Mouse (Mus musculus) neutrophil, adult 5-6 weeks (primary cell): Measurements from ENCODE around the gene Bmpr1a. TPM values are rescaled to one million over a fixed set of nuclear protein-coding genes. Genes with fewer than 3 reads are reported as not detected.
"Not testable (repeated sequence)": the region's sequence is repeated elsewhere in the genome, so short reads cannot be mapped to it uniquely, and the experiment has no call there.

Source experiments
- ATAC-seq: fragments of 151-379, 151-347 bp; 2 replicates; pipeline ENCODE4 v1.8.0; 2017; ENCODE audit warnings: mild to moderate bottlenecking, moderate TSS enrichment; ENCODE audit not compliant: insufficient number of reproducible peaks, poor library complexity, low FRiP score, severe bottlenecking; ENCODE audit errors: extremely low read depth
- total RNA-seq: library from RNA; stranded (forward); fragments of 200-1000 nt; gene quantifications from 2 replicates; pipeline ENCODE4 v1.2.3, GENCODE M21; 2017

The Bmpr1a gene
- total RNA-seq, 1 experiment from 2014 or later, result 5.9 TPM

DNA sequence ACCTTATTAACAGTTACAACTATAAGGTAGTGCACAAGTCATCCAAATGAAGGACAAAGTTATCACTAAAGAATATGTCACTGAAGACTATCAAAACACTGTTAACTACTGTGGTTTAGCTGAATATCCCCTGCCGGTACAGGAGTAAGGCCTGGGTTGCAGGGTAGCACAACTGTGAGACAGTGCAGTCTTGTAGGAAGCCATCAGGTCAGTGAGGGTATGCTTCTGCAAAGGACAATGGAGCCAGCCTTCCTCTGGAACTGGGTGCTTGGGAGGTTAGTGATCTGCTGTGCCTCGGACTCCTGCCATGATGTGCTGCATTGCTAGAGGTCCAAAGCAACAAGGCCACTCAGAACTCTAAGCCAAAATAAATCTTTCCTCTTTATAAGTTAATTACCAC lies 43.8 kb downstream of the Bmpr1a start:
- no peak for ATAC-seq

DNA sequence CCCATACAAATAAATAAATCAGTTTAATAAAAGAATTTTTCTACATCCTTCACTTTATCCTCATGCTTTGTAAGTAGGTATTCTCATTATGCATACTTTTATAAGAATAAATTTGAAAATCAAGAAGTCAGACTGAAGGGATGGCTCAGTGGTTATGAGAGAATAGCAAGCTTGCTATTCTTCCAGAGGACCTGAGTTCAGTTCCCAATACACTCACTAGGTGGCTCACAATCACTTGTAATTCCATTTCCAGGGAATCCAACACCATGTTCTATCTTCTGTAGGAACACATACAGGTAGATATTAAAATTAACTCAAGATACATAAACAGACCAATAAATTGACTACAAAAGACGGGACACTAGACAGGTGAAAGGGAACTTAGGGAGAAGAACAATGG lies 44.3 kb downstream of the Bmpr1a start:
- ATAC-seq, result no peak

DNA sequence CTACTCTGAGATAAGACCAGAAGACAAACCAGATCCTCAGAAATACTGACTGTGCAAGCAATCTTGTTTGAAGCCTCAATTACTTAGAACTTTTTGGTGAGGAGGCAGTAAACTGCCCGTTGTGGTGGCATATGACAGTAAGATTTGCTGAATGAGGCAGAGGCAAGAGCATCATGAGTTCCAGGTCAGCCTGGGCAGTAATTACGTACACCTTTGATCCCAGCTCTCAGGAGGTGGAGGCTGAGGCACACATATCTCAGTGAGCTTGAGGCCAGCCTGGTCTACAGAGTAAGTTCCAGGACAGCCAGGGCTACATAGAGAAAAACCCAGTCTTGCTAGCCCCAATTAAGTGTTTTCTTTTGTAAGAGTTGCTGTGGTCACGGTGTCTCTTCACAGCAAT lies 48.9 kb downstream of the Bmpr1a start:
- ATAC-seq, result no peak

DNA sequence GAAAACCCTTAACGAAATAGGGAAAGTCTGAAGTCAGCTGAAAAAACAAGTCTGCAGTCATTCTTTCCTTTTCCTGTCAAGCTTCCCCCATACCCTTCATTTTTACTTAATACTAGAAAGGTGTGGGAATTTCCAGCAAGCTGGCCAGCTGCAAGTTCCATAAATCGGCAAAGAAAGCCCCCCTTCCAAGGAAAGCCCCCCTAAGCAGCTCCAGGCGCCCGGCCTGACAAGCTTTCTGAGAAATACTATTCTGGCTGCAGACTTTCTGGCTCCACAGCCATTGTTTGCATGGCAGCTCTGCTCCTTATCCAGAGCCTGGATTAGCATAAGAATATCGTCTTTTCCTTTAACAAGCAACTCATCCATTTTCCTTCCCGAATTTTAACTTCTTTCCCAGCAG lies 49.5 kb downstream of the Bmpr1a start:
- ATAC-seq, result no peak

DNA sequence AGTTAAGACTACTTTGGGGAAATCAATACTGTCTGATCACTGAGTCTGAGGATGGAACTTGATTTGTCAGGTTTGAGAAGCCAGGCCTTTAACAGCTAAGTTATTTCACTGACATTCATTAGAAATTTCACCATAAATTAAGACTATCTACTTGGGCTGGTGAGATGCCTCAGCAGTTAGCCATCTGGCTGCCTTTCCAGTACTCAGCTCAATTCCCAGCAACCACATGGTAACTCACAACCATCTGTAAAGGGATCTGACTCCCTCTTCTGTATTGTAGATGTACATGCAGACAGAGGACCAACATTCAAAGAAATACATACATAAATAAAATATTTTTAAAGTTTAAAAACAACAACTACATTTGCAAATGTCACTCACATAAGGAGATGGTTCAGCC lies 51.3 kb downstream of the Bmpr1a start:
- no peak for ATAC-seq

DNA sequence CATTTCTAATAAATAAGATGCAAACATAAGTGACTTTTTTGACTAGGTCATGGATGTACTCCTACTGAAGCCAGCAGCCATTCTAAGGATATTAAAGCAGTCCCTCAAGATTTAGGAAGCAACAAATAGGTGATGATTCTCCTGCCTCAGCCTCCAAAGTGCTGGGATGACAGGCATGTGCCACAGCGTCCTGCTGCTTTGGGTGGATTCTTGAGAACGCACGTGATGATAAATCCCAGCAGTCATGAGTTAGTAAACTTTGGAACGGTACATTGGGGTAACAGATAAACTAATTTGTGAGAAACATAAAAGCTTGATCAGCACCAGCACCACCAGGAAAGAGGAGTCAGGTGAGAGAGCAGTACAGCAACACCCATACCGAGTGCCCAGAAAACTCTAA lies 52.7 kb downstream of the Bmpr1a start:
- no peak for ATAC-seq

DNA sequence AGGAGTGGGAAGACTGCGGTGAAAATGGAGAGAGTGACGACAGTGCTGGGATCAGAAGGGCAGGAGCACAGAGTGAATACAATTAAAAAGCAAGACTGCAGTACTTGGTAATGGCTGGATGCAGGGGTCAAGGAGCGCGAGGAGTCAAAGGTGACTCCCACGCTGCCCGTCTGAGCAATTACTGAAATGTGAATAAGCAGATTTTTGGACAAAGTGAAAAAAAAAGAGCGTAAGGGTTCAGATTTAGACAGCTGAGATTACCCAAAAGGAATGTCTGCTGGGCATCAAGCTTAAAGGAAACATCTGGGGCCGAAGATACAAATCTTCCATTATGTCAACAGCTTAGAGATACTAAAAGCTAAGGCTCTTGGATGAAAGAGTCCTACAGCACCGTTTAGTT lies 53.3 kb downstream of the Bmpr1a start:
- no peak for ATAC-seq

DNA sequence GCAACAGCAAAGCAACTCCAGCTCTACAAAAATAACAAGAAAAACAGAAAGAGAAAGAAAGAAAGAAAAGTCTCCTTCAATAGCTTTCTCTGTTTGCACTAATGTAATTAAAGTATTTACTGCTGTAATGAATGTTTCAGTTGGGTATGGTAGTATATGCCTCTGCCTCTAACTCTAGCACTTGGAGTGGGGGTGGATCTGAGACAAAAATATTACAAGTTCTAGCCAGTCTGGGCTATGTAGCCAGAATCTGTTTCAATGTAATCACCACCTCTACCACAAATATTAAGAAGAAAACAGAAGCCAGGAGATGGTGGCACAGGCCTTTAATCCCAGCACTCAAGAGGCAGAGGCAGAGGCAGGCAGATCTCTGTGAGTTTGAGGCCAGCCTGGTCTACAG lies 54.7 kb downstream of the Bmpr1a start:
- ATAC-seq, result no peak

DNA sequence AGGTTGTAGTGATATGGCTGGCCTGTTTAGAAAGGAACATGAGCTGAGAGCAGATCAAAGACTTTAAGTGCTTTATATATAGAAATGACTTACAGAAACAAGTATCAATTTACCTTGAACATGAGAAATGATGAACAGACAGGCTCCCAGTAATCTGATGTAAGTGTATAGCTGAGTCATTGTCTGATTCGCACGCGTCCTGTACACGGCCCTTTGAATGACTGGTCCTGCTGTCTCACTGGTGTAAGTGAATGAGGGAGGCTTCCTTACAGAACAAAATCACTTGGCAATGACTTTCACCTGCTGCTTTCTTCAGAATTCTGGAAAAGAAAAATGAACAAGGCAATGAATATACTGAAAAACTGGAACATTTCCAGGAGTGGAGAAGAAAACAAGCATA lies 55.5 kb downstream of the Bmpr1a start:
- no peak for ATAC-seq

DNA sequence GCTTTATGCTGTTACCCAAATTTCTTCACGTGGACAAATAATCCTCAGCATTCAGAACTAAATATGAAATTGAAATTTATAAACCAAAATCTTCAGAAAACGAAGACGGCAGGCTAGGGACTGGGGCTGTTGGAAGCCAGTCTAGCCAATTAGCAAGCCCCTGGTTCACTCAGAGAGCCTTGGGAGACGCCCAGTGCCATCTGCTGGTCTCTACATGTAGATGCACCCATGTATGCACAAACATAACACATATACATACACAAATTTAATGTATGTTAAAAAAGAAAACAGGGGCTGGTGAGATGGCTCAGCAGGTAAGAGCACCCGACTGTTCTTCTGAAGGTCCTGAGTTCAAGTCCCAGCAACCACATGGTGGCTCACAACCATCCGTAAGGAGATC lies 56.5 kb downstream of the Bmpr1a start:
- ATAC-seq, result no peak

DNA sequence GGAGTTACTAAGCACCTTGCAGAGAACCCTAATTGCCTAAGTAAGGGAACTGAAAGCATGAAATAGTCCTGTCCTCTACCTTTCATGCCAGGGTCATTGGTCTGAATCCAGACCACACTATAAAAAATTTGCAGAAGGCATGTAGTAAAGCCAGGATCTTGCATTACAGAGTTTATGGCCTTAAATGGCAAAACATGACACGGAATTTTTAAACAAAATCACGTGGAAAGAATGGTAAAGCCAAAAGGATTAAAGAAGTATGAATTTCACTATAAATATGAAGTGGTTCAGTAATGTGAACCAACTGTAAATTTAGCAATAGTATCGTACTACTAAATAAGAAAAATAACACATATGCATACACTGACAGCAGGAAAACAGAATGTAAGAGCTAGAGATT lies 57.8 kb downstream of the Bmpr1a start:
- no peak for ATAC-seq

DNA sequence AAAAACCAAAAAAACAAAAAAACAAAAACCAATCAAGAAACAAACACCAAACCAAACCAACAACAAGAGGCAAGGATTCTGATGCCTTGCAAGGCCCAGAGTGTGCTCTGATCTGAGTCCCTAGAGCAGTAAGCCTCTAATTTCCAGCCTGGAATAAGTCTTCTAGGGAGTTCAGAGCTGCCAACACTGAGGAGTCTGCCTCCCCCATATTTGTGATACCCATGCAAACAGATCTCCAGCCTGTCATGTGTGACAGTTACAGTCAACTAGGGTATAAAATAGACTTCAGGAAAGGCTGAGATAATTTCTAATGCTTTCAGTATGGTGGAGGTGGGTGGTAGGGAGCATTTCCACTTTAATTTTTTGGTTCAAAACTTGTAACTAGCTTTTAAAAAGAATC lies 58.2 kb downstream of the Bmpr1a start:
- ATAC-seq, result no peak

DNA sequence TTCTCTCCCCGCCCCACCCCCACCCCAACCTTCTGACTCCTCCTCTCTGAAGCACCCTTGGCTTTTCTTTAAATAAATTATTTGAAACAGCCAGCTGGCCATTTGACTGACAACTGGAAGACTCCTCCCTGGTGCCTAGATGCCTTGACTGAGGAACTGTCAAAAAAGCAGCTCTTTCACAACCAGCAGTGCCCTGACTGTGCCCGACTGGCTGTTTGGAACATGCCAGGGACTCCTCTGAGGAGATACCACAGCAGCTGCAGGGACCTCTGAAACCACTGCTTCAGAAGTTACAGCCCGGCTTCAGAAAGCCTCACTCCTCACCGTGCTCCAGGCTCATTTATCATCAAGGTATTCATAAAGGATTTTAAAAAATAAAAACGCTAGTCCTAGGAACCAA lies 58.8 kb downstream of the Bmpr1a start:
- no peak for ATAC-seq

DNA sequence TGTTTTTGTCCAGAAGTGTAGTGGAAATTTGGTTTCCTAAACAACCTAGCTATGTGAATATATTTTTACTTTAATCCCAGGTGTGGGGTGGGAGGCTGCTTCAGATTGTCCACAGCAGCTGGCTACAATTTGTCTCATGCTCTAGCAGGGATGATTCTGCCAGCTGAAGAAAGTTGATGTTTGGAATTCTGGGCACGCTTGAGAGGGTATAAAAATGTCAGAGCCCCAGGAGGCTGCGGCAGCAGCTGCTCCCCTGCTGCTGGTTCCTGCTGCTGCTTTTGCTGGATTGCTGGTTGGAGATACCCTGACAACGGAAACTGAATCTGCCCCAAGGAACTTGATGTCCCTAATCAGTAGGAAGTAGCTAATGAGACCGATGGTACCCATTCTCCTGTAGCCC lies 60.6 kb downstream of the Bmpr1a start:
- no peak for ATAC-seq

DNA sequence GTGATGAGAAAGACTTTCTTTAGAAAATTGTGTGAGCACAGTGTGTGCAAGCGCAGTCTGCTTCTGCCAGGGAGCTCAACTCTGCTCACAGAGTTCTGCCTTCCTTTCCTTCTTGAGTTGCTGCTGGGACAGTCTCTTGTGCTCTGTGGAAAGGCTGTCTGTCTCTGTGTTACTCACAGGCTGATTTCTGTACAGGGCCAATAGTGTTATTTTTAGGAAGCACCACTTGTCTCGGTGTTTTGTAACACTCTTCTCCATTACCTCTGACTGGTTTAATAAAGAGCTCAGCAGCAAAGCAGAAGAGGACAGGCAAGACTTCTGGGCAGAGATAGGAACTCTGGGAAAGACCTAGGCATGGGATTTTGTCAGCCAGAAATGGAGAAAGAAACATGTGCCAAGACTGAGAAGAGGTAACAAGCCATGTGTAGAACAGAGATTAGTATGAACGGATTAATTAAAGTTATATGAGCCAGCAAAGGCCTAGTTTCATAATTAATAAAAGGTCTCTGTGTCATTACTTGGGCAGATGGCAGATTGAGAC lies 62.5 kb downstream of the Bmpr1a start:
- no peak for ATAC-seq

DNA sequence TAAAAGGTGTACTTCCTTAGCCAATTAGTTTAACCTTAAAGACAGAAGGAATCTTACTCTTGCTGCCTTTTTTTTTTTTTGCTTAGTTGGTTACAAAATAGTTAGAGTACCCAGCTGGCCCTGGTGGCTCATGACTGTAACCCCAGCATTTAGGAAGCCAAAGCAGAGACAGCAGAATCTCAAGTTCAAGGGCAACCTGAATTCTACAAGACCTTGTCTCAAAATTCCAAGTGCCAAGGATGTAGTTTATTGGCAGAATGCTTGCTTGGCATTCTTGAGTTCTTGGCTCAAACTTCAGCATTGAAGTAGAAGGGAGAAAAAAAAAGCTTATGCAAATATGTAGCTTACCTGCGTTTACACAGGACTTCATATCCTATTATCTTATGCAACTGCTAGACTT lies 74.1 kb downstream of the Bmpr1a start:
- ATAC-seq, result no peak

DNA sequence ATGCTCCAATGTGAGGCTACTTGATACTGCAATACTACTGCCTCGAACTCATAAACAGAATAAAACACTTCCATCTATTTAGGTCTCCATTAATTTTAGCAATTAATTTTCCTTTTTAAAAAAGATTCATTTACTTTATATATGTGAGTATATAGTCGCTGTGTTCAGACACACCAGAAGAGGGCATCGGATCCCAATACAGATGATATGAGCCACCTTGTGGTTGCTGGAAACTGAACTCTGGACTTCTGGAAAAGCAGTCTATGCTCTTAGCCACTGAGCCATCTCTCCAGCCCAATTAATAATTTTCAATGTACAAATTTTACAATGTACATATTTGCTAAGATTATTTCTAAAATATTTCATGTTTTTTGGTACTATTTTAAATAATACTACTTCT lies 74.9 kb downstream of the Bmpr1a start:
- no peak for ATAC-seq

DNA sequence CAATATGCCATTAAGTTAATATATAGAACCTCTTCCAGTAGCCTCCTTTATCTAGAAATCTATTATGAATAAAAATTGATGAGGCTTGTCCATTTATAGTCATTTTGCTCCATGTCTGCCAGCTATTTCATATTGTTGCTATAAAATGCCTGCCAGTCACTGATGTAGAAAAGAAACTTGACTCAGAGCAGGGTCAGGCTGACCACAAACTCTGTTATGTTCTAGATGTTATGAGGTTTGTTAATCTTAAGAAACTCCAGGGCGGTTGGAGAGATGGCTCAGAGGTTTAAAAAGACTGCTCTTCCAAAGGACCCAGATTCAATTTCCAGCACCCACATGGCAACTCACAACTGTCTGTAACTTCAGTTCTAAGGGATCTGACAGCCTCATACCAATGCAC lies 82.1 kb downstream of the Bmpr1a start:
- ATAC-seq, result no peak

DNA sequence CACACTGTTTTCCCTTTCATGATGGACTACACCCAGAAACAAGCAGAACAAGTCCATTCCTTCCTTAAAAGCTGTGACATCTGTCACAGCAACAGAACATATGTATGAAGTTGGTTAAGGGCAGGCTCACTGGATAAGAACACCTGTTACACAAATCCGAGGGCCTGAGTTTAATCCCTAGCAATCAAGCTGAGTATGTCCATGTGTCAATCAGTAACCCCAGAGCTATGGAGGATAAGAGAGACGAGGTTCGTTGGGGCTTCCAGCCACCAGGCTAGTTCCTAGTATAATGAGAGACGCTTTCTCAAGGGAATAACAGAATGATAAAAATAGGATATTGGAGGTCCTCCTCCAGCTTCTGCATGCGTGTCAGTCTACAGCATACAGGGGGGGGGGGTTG lies 85.6 kb downstream of the Bmpr1a start:
- no peak for ATAC-seq

DNA sequence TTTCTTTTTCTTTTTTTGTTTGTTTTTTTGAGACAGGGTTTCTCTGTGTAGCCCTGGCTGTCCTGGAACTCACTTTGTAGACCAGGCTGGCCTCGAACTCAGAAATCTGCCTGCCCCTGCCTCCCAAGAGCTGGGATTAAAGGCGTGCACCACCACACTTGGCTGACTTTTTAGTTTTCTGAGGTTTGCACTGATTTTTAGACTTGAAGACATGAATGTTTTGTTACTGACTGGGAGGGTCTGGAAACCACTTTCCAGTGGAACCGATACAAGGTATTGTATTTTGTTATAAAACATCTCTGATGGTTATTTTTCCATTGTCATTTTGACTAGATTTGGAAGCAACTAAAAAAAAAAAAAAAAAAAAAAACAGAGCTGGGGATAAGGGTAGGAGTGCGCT lies 86.2 kb downstream of the Bmpr1a start:
- not testable (repeated sequence) for ATAC-seq

DNA sequence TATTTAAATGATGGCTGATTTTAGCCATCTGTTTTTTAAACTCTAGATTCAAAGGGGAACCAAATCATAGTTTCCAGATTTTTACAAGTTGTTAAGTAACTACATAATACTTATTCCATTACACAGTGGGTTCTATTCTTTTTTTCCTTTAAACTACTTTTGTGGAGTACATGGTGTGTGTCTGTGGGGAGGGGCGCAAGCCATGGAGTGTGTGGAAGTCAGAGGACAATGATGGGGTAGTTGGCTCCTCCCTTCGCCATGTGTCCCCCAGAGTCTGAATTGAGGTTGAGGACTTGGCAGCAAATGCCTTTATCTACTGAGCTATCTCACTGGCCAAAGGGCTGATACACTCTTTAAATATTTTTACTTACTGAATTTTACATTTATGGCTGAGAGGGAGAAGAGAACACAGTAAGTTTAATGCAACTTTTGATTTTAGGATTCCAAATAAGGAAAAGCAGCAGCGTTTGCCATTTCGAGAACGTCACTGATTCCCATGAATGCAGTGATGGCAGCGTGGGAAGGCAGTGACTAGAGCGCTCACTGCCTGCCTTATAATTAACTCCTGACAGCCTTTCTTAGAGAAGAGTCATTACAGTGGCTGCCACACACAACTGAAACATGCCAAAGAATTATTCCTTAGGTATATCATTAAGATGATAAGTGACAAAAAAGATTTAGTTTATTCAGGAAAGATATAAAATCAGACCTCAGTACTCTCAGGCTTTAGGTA lies 90.8 kb downstream of the Bmpr1a start:
- no peak for ATAC-seq
